Mouse (Mus musculus) limb, embryonic 12.5 days (tissue): ENCODE results near the gene Rad51. TPM values are rescaled to one million over a fixed set of nuclear protein-coding genes. Genes with fewer than 3 reads are reported as not detected.

Experiments used
- ATAC-seq: fragments of 200-750 bp; cut with Nextera tagmentation; 2 replicates; pipeline ENCODE4 v1.8.0; 2017; ENCODE audit warnings: low read depth, moderate TSS enrichment; ENCODE audit not compliant: insufficient number of reproducible peaks, insufficient read depth, low FRiP score, low TSS enrichment
- H3K27ac ChIP-seq: fragments of 300-500 bp; sonication (generic); 2 replicates; pipeline ENCODE4 v1.5.1; 2016; ENCODE audit warnings: mild to moderate bottlenecking, moderate library complexity
- H3K27me3 ChIP-seq: fragments of 300-500 bp; sonication (generic); 2 replicates; pipeline ENCODE4 v1.6.1; 2016; ENCODE audit warnings: mild to moderate bottlenecking, moderate library complexity
- H3K36me3 ChIP-seq: fragments of 300-500 bp; sonication (generic); 2 replicates; pipeline ENCODE4 v1.6.1; 2016; ENCODE audit warnings: mild to moderate bottlenecking, moderate library complexity
- H3K4me1 ChIP-seq: fragments of 300-500 bp; sonication (generic); replicated peaks from 2 replicates; pipeline ENCODE4 v1.6.1; 2016
- H3K4me2 ChIP-seq: fragments of 300-500 bp; sonication (generic); 2 replicates; pipeline ENCODE4 v1.6.1; 2016; ENCODE audit warnings: mild to moderate bottlenecking, moderate library complexity
- H3K4me3 ChIP-seq: fragments of 300-500 bp; sonication (generic); replicated peaks from 2 replicates; pipeline ENCODE4 v1.5.1; 2016; ENCODE audit warnings: mild to moderate bottlenecking
- H3K9ac ChIP-seq: fragments of 300-500 bp; sonication (generic); replicated peaks from 2 replicates; pipeline ENCODE4 v1.6.1; 2016; ENCODE audit warnings: mild to moderate bottlenecking, moderate library complexity
- H3K9me3 ChIP-seq: fragments of 300-500 bp; sonication (generic); 2 replicates; pipeline ENCODE4 v1.6.1; 2016; ENCODE audit warnings: mild to moderate bottlenecking, moderate library complexity
- WGBS: fragments of 180-500 bp; shearing (Covaris S2); methylation state at CpG from one replicate; pipeline ENCODE4 v1.1.7; 2016; 5-methylcytosine and 5-hydroxymethylcytosine counted together
- polyA plus RNA-seq: library from polyadenylated mRNA; unstranded; fragments of >200 nt; fragmentation: Nextera tagmentation; extraction: Ambion mirVana; gene quantifications from 2 replicates; pipeline ENCODE4 v1.2.1, GENCODE M21; 2016

The Rad51 gene
- polyA plus RNA-seq: 63.9 and 64.0 TPM in 2 replicates

- Histone ChIP-seq H3K9me3 (no peaks in the 10 kb centered on the region), H3K27ac (peak within 1 kb of the TSS; percentile 89), H3K9ac (peak within 1 kb of the TSS; percentile 65), H3K4me2 (peak within 1 kb of the TSS; percentile 86), H3K36me3 (peaks cover 28% of the 10 kb centered on the region), H3K4me1 (peaks cover 15% of the 10 kb centered on the region), H3K4me3 (peak within 1 kb of the TSS; percentile 72), H3K27me3 (no peaks in the 10 kb centered on the region)
- under 1% methylated on average over 50 of the region's 51 CpGs for WGBS
- ATAC-seq: peak; percentile 87
Observed at GRCm38 (mm10) chr2:119112438-119113112, at the start of gene Rad51. TSS of gene Rad51 (plus strand) at chr2:119112793.

GRCm38 (mm10) chr2:119072397-119072796, 40.2 kb upstream of the Rad51 start:
- H3K27me3 ChIP-seq: no peaks in the 10 kb centered on the region
- H3K9ac ChIP-seq: no peak overlapping the region
- no peak overlapping the region for H3K4me2 ChIP-seq
- H3K36me3 ChIP-seq: peaks cover 43% of the 10 kb centered on the region
- no peak overlapping the region for H3K27ac ChIP-seq
- no peaks in the 10 kb centered on the region for H3K9me3 ChIP-seq
- H3K4me3 ChIP-seq: no peak overlapping the region
- ATAC-seq: no peak
- WGBS: 92% methylated on average over 4 of the region's 4 CpGs
- no peaks in the 10 kb centered on the region for H3K4me1 ChIP-seq

GRCm38 (mm10) chr2:119086156-119086555, 26.4 kb upstream of the Rad51 start:
- Histone ChIP-seq H3K36me3 (peaks cover 61% of the 10 kb centered on the region), H3K4me1 (no peaks in the 10 kb centered on the region), H3K27me3 (no peaks in the 10 kb centered on the region), H3K27ac (no peak overlapping the region), H3K4me2 (no peak overlapping the region), H3K9ac (no peak overlapping the region), H3K9me3 (no peaks in the 10 kb centered on the region), H3K4me3 (no peak overlapping the region)
- 82% methylated on average over 2 of the region's 2 CpGs for WGBS
- ATAC-seq: no peak

GRCm38 (mm10) chr2:119101552-119101951, 11.0 kb upstream of the Rad51 start:
- Histone ChIP-seq H3K9me3 (no peaks in the 10 kb centered on the region), H3K9ac (no peak overlapping the region), H3K36me3 (peaks cover 54% of the 10 kb centered on the region), H3K4me2 (no peak overlapping the region), H3K4me3 (no peak overlapping the region), H3K27ac (no peak overlapping the region), H3K4me1 (no peaks in the 10 kb centered on the region), H3K27me3 (no peaks in the 10 kb centered on the region)
- no peak for ATAC-seq

GRCm38 (mm10) chr2:119106583-119106982, 6.0 kb upstream of the Rad51 start:
- H3K36me3 ChIP-seq: peaks cover 47% of the 10 kb centered on the region
- no peak overlapping the region for H3K27ac ChIP-seq
- no peaks in the 10 kb centered on the region for H3K9me3 ChIP-seq
- H3K9ac ChIP-seq: no peak overlapping the region
- no peak overlapping the region for H3K4me2 ChIP-seq
- H3K27me3 ChIP-seq: no peaks in the 10 kb centered on the region
- ATAC-seq: no peak
- H3K4me1 ChIP-seq: 0 out of 2 replicates have a peak, but pooled peaks cover under 1% of the 10 kb centered on the region
- 86% methylated on average over 5 of the region's 5 CpGs for WGBS
- no peak overlapping the region for H3K4me3 ChIP-seq

- Histone ChIP-seq H3K9me3 (no peaks in the 10 kb centered on the region), H3K4me3 (no peak overlapping the region), H3K4me2 (no peak overlapping the region), H3K9ac (no peak overlapping the region), H3K27ac (no peak overlapping the region), H3K36me3 (peaks cover 27% of the 10 kb centered on the region), H3K27me3 (no peaks in the 10 kb centered on the region), H3K4me1 (peaks cover 8% of the 10 kb centered on the region)
- ATAC-seq: no peak
- 55% methylated on average over 4 of the region's 4 CpGs for WGBS
Observed at GRCm38 (mm10) chr2:119108554-119108953, 4.0 kb upstream of the Rad51 start.

GRCm38 (mm10) chr2:119111060-119111459, 1.5 kb upstream of the Rad51 start:
- 85% methylated on average over 3 of the region's 3 CpGs for WGBS
- H3K27me3 ChIP-seq: no peaks in the 10 kb centered on the region
- no peaks in the 10 kb centered on the region for H3K9me3 ChIP-seq
- peaks cover 17% of the 10 kb centered on the region; the same call in 1 of the 2 replicates for H3K36me3 ChIP-seq
- no peak overlapping the region for H3K27ac ChIP-seq
- ATAC-seq: no peak
- no peak overlapping the region for H3K4me3 ChIP-seq
- peaks cover 15% of the 10 kb centered on the region for H3K4me1 ChIP-seq
- no peak overlapping the region for H3K9ac ChIP-seq
- H3K4me2 ChIP-seq: no peak overlapping the region

GRCm38 (mm10) chr2:119113121-119113925, 730 bp downstream of the Rad51 start:
- H3K4me1 ChIP-seq: peaks cover 15% of the 10 kb centered on the region
- H3K9ac ChIP-seq: peak overlapping the region; percentile 65
- H3K27me3 ChIP-seq: no peaks in the 10 kb centered on the region
- H3K4me3 ChIP-seq: peak overlapping the region; percentile 72
- H3K4me2 ChIP-seq: peak overlapping the region; percentile 86
- peak overlapping the region; percentile 89 for H3K27ac ChIP-seq
- ATAC-seq: no peak
- WGBS: 15% methylated on average over 20 of the region's 20 CpGs
- H3K36me3 ChIP-seq: peaks cover 30% of the 10 kb centered on the region
- H3K9me3 ChIP-seq: no peaks in the 10 kb centered on the region

GRCm38 (mm10) chr2:119136346-119136898, 23.8 kb downstream of the Rad51 start:
- H3K4me3 ChIP-seq: no peak overlapping the region
- no peaks in the 10 kb centered on the region for H3K9me3 ChIP-seq
- H3K4me1 ChIP-seq: no peaks in the 10 kb centered on the region
- peaks cover 94% of the 10 kb centered on the region for H3K36me3 ChIP-seq
- no peak overlapping the region for H3K27ac ChIP-seq
- WGBS: 87% methylated on average over 5 of the region's 5 CpGs
- H3K9ac ChIP-seq: no peak overlapping the region
- ATAC-seq: no peak
- H3K4me2 ChIP-seq: no peak overlapping the region
- H3K27me3 ChIP-seq: no peaks in the 10 kb centered on the region

- no peak overlapping the region for H3K4me2 ChIP-seq
- H3K4me3 ChIP-seq: no peak overlapping the region
- no peak for ATAC-seq
- no peaks in the 10 kb centered on the region for H3K4me1 ChIP-seq
- no peaks in the 10 kb centered on the region for H3K27me3 ChIP-seq
- no peak overlapping the region for H3K27ac ChIP-seq
- no peak overlapping the region for H3K9ac ChIP-seq
- 93% methylated on average over 2 of the region's 2 CpGs for WGBS
- peaks cover 5% of the 10 kb centered on the region; the same call in 1 of the 2 replicates for H3K9me3 ChIP-seq
- H3K36me3 ChIP-seq: peaks cover 90% of the 10 kb centered on the region
Observed at GRCm38 (mm10) chr2:119145199-119145598, 32.6 kb downstream of the Rad51 start.

- H3K27me3 ChIP-seq: no peaks in the 10 kb centered on the region
- no peak overlapping the region for H3K4me3 ChIP-seq
- no peak overlapping the region for H3K4me2 ChIP-seq
- 92% methylated on average over 6 of the region's 6 CpGs for WGBS
- no peak overlapping the region for H3K9ac ChIP-seq
- no peak overlapping the region for H3K27ac ChIP-seq
- H3K36me3 ChIP-seq: peaks cover 91% of the 10 kb centered on the region
- ATAC-seq: no peak
- H3K9me3 ChIP-seq: peaks cover 5% of the 10 kb centered on the region; the same call in 1 of the 2 replicates
- no peaks in the 10 kb centered on the region for H3K4me1 ChIP-seq
Observed at GRCm38 (mm10) chr2:119146435-119146834, 33.8 kb downstream of the Rad51 start.
